Mouse (Mus musculus) olfactory bulb, adult 2 months (tissue): ENCODE data around the gene Spryd7.

Experiments used
- CTCF ChIP-seq: fragments of 200-500 bp; IDR thresholded peaks from 2 replicates; pipeline ENCODE4 v1.5.1; 2012; ENCODE audit warnings: low read depth, mild to moderate bottlenecking, low read length, moderate library complexity; ENCODE audit not compliant: insufficient read depth
- POLR2A ChIP-seq: fragments of 200-500 bp; IDR thresholded peaks from 2 replicates; pipeline ENCODE4 v1.6.1; 2012; ENCODE audit warnings: mild to moderate bottlenecking, low read depth, low read length, moderate library complexity; ENCODE audit not compliant: insufficient read depth

GRCm38 (mm10) chr14:61493511-61494135, 63.1 kb downstream of the Spryd7 start:
- TF ChIP-seq POLR2A: no peak
- TF ChIP-seq CTCF: no peak
